Mouse (Mus musculus) left cerebral cortex, adult 18-20 months (tissue): ENCODE results near the gene Fzr1. TPM values are rescaled to one million over a fixed set of nuclear protein-coding genes. Genes with fewer than 3 reads are reported as not detected.

Experiments
- DNase-seq, 2 experiments: peaks; one replicate each; pipeline ENCODE4 v3.0.0; 2021 to 2022; ENCODE audit warnings: low spot score in 2 of 2, mixed read lengths in 1 of 2
- long read RNA-seq, 2 experiments: library from polyadenylated mRNA; stranded (forward); transcript quantifications; one replicate each; pipeline ENCODE4 v2.0.0; 2021
- total RNA-seq, 2 experiments: library from RNA; stranded (reverse); gene quantifications; 2 replicates each; pipeline ENCODE4 v1.2.3; 2021

Fzr1 gene
- total RNA-seq = 10 to 100 TPM; 71.1 to 72.1 TPM
- long read RNA-seq, experiment 1, transcript Fzr1-205 (14 exons, 3,057 nt) = major isoform, 152 of 195 reads
- long read RNA-seq, experiment 1, partial matches to known transcripts = 13 of 195 reads
- long read RNA-seq, experiment 1, other reads (novel, unspliced or antisense) = 28 of 195 reads
- long read RNA-seq, experiment 2, transcript Fzr1-205 (14 exons, 3,057 nt) = major isoform, 92 of 126 reads
- long read RNA-seq, experiment 2, partial matches to known transcripts = 18 of 126 reads
- long read RNA-seq, experiment 2, other reads (novel, unspliced or antisense) = 15 of 126 reads

- DNase-seq = no peak
Measured at GRCm38 (mm10) chr10:81377793-81378552, at the start of gene Fzr1. Fzr1 (minus strand) TSS chr10:81378516.

GRCm38 (mm10) chr10:81427804-81428506, 49.6 kb upstream of the Fzr1 start:
- DNase-seq = peak; percentile 2 to 5

GRCm38 (mm10) chr10:81427327-81427726, 49.0 kb upstream of the Fzr1 start:
- no peak for DNase-seq

GRCm38 (mm10) chr10:81426897-81427296, 48.6 kb upstream of the Fzr1 start:
- peak; percentile 62 to 63 for DNase-seq

- peak; percentile 8 to 22 for DNase-seq
Measured at GRCm38 (mm10) chr10:81426081-81426671, 47.9 kb upstream of the Fzr1 start.

- DNase-seq = peak; percentile 11 to 20
Measured at GRCm38 (mm10) chr10:81425236-81425850, 47.0 kb upstream of the Fzr1 start.

- peak; percentile 9 to 20 for DNase-seq
Measured at GRCm38 (mm10) chr10:81424246-81425051, 46.1 kb upstream of the Fzr1 start.

- DNase-seq = peak in 1 of 2 experiments; percentile 1
Measured at GRCm38 (mm10) chr10:81423476-81424245, 45.3 kb upstream of the Fzr1 start.

GRCm38 (mm10) chr10:81422661-81423217, 44.4 kb upstream of the Fzr1 start:
- DNase-seq = peak in 1 of 2 experiments; percentile 1

GRCm38 (mm10) chr10:81422191-81422590, 43.9 kb upstream of the Fzr1 start:
- peak in 1 of 2 experiments; percentile 1 for DNase-seq

GRCm38 (mm10) chr10:81421797-81422100, 43.4 kb upstream of the Fzr1 start:
- no peak for DNase-seq

GRCm38 (mm10) chr10:81421041-81421796, 42.9 kb upstream of the Fzr1 start:
- DNase-seq = peak in 1 of 2 experiments; percentile 1

- DNase-seq = peak in 1 of 2 experiments; percentile 5
Measured at GRCm38 (mm10) chr10:81420191-81420767, 42.0 kb upstream of the Fzr1 start.

GRCm38 (mm10) chr10:81419111-81419928, 41.0 kb upstream of the Fzr1 start:
- no peak for DNase-seq

GRCm38 (mm10) chr10:81418216-81419070, 40.1 kb upstream of the Fzr1 start:
- DNase-seq = no peak
